Mouse (Mus musculus) heart, adult 8-10 months (tissue): ENCODE data around the gene Amn. TPM values are rescaled to one million over a fixed set of nuclear protein-coding genes. Genes with fewer than 3 reads are reported as not detected.

ENCODE experiments used
- DNase-seq: peaks from one replicate; pipeline ENCODE4 v3.0.0; 2022; ENCODE audit warnings: low spot score
- total RNA-seq, 4 experiments: library from RNA; stranded (reverse); gene quantifications; 2 replicates each; pipeline ENCODE4 v1.2.4; 2022

Amn gene
- total RNA-seq, 4 experiments from 2014 or later, result 0.41 TPM; not detected in 3

- no peak for DNase-seq
Observed at GRCm38 (mm10) chr12:111323423-111323822, 52.5 kb downstream of the Amn start.

- DNase-seq, result no peak
Observed at GRCm38 (mm10) chr12:111324536-111324935, 53.6 kb downstream of the Amn start.

GRCm38 (mm10) chr12:111324949-111325348 is 54.1 kb downstream of the Amn start:
- no peak for DNase-seq

GRCm38 (mm10) chr12:111325744-111326424 is 55.0 kb downstream of the Amn start:
- no peak for DNase-seq

Other genes with a start within 250 kb of the Amn start
- gene Rcor1, start 231.7 kb upstream of the Amn start, total RNA-seq, result 10 to 100 TPM; 11.9 to 14.3 (median 13.4) TPM
- gene Traf3, start 104.7 kb upstream of the Amn start, total RNA-seq, result 10 to 100 TPM; 12.5 to 19.0 (median 15.3) TPM
- not detected for gene 4930595D18Rik, start 86.6 kb upstream of the Amn start, total RNA-seq
- 10 to 100 TPM; 45.5 to 59.7 (median 53.9) TPM for gene Cdc42bpb, start 106.6 kb downstream of the Amn start, total RNA-seq
- gene Lbhd2, start 135.7 kb downstream of the Amn start, total RNA-seq, result not detected
- gene Exoc3l4, start 145.9 kb downstream of the Amn start, total RNA-seq, result 1 to 10 TPM; 2.1 to 3.6 (median 3.0) TPM
- 10 to 100 TPM; 25.2 to 49.3 (median 41.6) TPM for gene Tnfaip2, start 171.4 kb downstream of the Amn start, total RNA-seq
- gene Gm266, start 214.7 kb downstream of the Amn start, total RNA-seq, result under 1 TPM in 2 of 4 experiments, not detected in 2; 0.22 to 0.35 TPM